ENCODE assay signal across 14 mouse cellular contexts in genomic region chr15:102950877-102951276, GRCm38 (mm10). TPM values are rescaled to one million over a fixed set of nuclear protein-coding genes. Genes with fewer than 3 reads are reported as not detected.
"Had no signal": no experiment of that assay in that cellular context is flagged by ENCODE, and none has a peak within 500 bp of the region (broad histone marks: within the 10 kb centered on the region; RNA-seq: fewer than 3 reads in every experiment).

No protein-coding gene starts in this region.

- H3K9me3 ChIP-seq: intestine, embryonic 15.5 days; midbrain, embryonic 12.5 days had no signal

- H3K36me3 ChIP-seq: intestine, embryonic 15.5 days; midbrain, embryonic 12.5 days had no signal

- H3K9ac ChIP-seq: intestine, embryonic 15.5 days; liver, embryonic 14.5 days; midbrain, embryonic 12.5 days had no signal

- H3K4me3 ChIP-seq: intestine, embryonic 15.5 days; midbrain, embryonic 12.5 days had no signal

- DNase-seq: kidney, adult 2 months; kidney, postnatal 36 days; layer of hippocampus, adult 9-11 months; lung, adult 18-20 months; thymus, adult 18-20 months; thymus, postnatal 14 days had no signal

- H3K4me2 ChIP-seq: intestine, embryonic 15.5 days; midbrain, embryonic 12.5 days had no signal

- ATAC-seq: intestine, embryonic 15.5 days; midbrain, embryonic 16.5 days had no signal

- H3K4me1 ChIP-seq: intestine, embryonic 15.5 days; midbrain, embryonic 12.5 days had no signal

- H3K27ac ChIP-seq: intestine, embryonic 15.5 days; liver, embryonic 14.5 days; midbrain, embryonic 12.5 days had no signal

RNA-seq across cellular contexts. Expression of gene Hoxc11, which starts 3.4 kb away (rescaled TPM):
- polyA plus RNA-seq: intestine, embryonic 15.5 days; liver, adult 2 months; liver, embryonic 14.5 days; lung, embryonic 16.5 days; midbrain, embryonic 12.5 days; midbrain, embryonic 16.5 days; stomach, embryonic 14.5 days had no signal

RNA-seq across cellular contexts. Expression of gene Hoxc12, which starts 14.3 kb away (rescaled TPM):
- polyA plus RNA-seq: intestine, embryonic 15.5 days; kidney, adult 2 months; kidney, embryonic 16.5 days; liver, adult 2 months; liver, embryonic 14.5 days; lung, embryonic 16.5 days; midbrain, embryonic 12.5 days; midbrain, embryonic 16.5 days; stomach, embryonic 14.5 days had no signal

RNA-seq across cellular contexts. Expression of gene Hoxc10, which starts 15.7 kb away (rescaled TPM):
- polyA plus RNA-seq: liver, adult 2 months; liver, embryonic 14.5 days; lung, embryonic 16.5 days; midbrain, embryonic 12.5 days; midbrain, embryonic 16.5 days; stomach, embryonic 14.5 days had no signal

RNA-seq across cellular contexts. Expression of gene Hoxc5, which starts 16.4 kb away (rescaled TPM):
- polyA plus RNA-seq: liver, adult 2 months; midbrain, embryonic 12.5 days; midbrain, embryonic 16.5 days had no signal

RNA-seq across cellular contexts. Expression of gene Hoxc9, which starts 25.4 kb away (rescaled TPM):
- polyA plus RNA-seq: liver, adult 2 months; lung, embryonic 16.5 days; midbrain, embryonic 12.5 days; midbrain, embryonic 16.5 days; stomach, embryonic 14.5 days had no signal
